Mouse (Mus musculus): Measurements from ENCODE around the gene Xntrpc.
A peak's percentile ranks its signal among the peaks of the same experiment; 100 is the strongest.
"Not testable (repeated sequence)": the region's sequence is repeated elsewhere in the genome, so short reads cannot be mapped to it uniquely, and the experiment has no call there.

Xntrpc gene

GRCm38 (mm10) chr7:102065046-102065891, at the start of gene Xntrpc, which contains the start of the genes Rnf121 and Xndc1:
Gene Xntrpc, plus strand, starts transcription at chr7:102065713.
Gene Rnf121, minus strand, starts transcription at chr7:102065469.
Gene Xndc1, plus strand, starts transcription at chr7:102065511.
- peak; percentile 94 for DNase-seq

DNA sequence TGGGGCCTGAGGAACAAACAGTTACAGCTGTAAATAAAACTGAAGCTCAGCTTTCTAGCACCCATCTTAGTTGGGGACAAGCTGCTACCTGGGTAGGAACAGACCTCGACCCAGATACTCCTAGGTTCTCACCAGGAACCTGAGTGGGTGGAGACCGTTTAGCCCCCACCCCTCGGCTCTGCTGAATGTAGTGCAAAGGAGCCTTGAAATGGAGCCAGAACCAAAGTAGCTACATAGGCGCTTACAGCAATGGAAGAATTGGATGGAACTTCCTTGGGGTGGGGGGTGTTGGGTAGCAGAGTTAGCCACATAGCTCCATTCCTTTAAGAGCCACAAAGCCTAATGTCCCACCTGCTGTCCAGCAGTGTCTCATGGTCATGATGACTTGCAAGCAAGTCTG, 48.6 kb upstream of the Xntrpc start:
- DNase-seq: no peak

GRCm38 (mm10) chr7:102017452-102017851, 48.1 kb upstream of the Xntrpc start:
- peak; percentile 37 for DNase-seq

DNA sequence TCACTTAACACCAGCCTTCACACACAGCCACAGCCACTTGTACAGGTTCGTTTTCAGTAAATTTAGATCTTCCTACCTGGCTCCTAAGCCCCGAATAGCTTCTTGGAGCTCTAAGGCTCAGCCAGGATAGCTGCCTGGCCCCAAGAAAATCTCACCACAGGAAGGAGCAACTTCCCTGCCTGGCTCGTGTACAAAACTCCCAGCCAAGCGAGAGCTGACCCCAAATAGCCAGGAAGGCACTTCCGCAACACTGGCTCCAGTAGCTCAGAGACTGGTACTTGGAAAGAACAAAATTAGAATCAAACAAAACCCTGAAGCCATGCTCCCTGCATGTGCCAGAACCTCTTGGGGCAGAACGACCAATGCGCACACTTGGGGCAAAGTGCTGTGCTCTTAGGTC, 47.5 kb upstream of the Xntrpc start:
- peak; percentile 55 for DNase-seq

DNA sequence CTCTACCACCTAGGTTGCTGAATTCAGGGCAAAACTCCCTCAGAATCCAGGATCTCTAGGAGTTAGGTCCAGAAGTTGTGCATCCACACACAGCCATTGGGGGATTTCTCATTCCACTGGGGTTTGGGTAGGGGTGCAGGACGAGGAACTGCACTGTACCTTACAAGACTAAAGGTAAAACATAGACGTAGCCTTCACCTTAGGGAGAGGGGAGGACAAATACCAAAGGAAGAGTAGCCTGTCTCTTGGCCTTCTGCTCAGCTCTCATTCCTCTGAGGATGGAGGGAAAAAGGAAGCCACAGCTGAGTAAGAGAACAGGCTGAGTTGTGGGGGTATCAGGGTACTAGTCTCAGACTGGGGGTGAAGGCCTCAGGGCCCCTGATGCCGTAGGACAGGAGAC, 46.9 kb upstream of the Xntrpc start, which contains the start of gene Il18bp:
Gene Il18bp (minus strand): TSS at position 101 of the 400 bp plus-strand sequence.
- no peak for DNase-seq

DNA sequence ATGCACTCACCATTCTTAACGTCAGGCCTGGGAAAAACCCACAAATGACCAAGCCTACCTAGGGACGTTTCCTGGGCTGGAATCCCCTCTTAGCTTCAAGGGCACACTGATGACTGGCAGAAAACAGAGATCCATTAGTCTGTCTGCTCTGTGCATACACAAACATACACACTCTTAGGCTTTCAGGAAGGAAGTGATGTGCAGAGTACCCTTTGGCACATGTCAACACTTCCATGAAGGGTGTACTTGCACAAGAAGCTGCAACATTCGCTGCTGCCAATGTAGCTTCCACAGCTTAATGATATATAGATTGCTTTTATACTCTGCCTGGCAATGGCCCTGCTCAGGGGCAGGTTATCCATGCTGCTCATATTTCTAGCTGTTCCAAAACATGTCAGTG, 46.2 kb upstream of the Xntrpc start:
- no peak for DNase-seq

- not testable (repeated sequence) for DNase-seq
These were observed 44.6 kb upstream of the Xntrpc start for GRCm38 (mm10) chr7:102020934-102021333.

DNA sequence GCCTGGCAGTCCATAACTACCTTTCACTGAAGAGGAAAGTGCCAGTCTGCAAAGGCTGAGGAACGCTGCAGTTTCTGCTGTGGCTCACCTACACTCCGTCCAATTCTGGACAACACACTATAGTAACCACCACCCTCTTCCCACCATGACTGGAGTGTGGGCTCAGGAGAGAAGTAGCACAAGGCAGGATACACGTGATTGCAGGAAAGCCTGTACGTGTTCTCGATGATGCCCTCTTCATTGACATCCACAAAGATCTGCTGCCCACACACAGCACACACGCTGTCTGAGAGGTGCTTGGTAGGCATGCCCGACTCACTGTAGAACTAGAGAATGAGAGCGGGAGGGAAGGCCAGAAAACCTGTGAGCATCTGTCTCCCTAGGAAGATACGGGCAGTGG, 41.7 kb upstream of the Xntrpc start:
- no peak for DNase-seq

- DNase-seq: no peak
These were observed 40.1 kb upstream of the Xntrpc start for GRCm38 (mm10) chr7:102025187-102026119.

GRCm38 (mm10) chr7:102034904-102035303, 30.6 kb upstream of the Xntrpc start:
- DNase-seq: no peak

- DNase-seq: no peak
These were observed 30.0 kb upstream of the Xntrpc start for GRCm38 (mm10) chr7:102035534-102035933.

- no peak for DNase-seq
These were observed 28.2 kb upstream of the Xntrpc start for GRCm38 (mm10) chr7:102037318-102037717.

- peak; percentile 41 for DNase-seq
These were observed 23.2 kb upstream of the Xntrpc start for GRCm38 (mm10) chr7:102042314-102042713.

GRCm38 (mm10) chr7:102048524-102048923, 17.0 kb upstream of the Xntrpc start:
- not testable (repeated sequence) for DNase-seq

DNA sequence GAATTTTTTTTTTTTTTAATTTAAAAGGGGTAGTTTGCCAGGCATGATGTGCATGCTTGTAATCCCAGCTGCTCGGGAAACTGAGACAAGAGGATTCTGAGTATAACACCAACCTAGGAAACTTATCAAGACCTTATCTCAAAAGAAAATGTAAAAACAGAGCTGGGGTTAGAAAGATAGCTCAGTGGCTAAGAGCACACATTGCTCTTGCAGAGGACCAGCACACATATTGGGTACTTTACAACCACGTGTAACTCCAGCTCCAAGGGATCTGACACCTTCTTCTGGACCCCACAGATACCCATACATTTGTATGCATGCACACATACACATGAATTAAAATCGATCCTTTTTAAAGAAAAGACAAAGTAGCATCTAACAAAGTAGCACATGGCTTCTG, 4.2 kb upstream of the Xntrpc start:
- DNase-seq: no peak

DNA sequence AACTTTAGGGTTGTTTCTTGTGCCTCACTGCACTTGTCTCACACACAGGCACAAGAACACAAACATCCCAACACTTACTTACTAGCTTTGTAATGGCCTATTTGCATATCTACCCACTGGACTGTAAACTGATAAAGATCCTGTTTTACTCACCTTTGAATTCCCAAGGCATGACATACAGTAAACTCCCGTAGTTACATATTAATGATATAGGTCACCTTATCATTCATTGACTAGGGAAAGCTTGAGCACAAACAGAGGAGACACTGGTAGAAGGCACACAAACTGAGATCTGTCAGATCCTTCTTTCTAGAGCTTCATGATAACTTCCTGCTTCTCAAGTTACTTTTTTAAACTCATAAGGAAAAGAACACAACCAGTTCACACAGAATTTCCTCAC, 3.3 kb upstream of the Xntrpc start:
- DNase-seq: no peak

DNA sequence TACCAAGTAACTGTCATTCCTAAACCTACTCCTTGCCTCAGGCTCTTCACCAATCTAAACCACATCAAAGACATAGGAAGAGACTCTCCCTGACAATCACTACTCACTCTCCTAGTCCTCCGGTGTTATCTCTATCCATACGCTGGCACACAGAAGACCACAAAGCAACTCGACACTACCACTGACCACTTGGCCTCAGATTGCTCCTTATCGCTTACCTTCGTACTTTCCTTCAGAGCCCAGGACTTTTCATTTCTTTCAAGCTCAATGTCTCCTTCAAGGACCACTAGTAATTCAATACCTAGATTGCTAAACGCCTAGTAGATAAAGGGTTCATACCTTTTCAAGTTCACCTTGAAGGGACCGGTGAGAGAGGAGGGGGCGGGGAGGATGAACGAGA, 1.6 kb upstream of the Xntrpc start:
- no peak for DNase-seq

DNA sequence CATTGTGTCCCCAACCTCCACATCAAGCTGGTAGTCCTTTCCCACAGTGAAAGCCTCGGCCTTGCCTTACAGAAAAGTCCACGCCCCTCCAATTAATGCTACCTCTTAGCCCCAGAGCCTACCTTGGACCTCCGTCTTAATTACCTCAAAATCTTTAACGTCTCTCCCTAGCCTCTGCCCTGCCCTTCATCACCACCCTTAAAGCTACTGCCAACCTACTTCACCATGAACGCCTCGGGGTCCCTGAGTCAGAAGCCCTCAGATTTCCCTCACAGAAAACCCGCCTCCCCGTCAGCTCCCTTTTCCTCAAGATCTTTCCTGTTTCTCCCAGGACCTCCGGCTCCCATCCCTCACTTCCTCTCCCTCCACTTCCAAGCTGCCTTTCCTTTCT, 863 bp upstream of the Xntrpc start:
- no peak for DNase-seq

DNA sequence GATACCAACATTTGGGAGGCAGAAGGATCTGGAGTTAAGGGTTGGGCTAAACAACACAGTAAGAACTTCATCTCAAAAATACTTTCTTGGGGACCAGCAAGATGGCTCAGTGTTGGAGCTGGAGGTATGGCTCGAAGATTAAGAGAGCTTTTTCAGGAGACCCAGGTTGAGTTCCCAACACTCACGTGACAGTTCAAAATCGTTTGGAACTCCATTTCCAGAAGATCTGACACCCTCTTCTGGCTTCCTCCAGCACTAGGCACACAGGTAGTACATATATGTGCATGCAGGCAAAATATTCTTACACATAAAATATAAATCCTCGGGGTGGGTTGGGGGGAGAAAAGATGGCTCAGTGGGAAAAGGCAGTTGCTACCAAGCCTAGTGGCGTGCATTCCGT, 850 bp downstream of the Xntrpc start:
- no peak for DNase-seq

DNA sequence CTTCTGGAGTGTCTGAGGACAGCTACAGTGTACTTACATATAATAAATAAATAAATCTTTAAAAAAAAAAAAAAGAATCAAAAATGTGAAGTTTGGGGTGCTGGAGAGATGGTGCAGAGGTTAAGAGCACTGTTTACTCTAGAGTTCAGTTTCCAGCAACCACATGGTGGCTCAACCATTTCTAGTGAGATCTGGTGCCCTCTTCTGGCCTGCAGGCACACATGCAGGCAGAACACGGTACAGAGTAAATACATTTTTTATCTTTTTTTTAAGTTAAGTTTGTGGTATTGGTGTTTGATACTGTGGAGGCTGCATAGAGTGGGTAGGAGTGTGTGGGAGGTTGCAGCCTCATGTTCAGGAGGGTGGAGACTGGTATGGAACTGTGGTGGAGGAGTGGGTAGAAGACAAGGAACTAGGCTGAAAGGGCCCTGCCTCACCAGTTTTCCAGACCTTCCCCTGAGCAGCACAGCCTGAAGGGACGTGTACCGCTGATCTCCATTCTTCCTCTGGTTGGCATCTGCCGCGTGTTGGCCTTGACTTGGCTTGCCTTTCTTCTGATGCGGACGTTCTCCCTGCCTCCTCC, 11.3 kb downstream of the Xntrpc start:
- no peak for DNase-seq

DNA sequence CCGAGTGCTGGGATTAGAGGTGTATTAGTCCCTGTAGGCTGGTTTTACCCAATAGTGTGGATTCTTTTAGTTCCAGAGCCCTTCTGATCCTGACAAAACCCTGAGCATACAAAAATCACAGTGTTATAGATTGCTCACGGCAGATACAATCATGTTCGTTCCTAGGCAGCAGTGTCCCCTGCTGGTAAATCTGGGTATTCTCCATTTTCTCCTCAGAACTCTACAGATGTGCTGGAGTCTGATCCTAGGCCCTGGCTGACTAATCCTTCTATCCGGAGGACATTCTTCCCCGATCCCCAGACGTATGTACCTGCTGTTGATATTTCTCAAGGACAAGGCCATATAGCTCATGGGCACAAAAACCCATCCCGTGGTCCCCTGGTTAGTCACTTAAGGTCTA, 13.0 kb downstream of the Xntrpc start:
- peak; percentile 41 for DNase-seq

DNA sequence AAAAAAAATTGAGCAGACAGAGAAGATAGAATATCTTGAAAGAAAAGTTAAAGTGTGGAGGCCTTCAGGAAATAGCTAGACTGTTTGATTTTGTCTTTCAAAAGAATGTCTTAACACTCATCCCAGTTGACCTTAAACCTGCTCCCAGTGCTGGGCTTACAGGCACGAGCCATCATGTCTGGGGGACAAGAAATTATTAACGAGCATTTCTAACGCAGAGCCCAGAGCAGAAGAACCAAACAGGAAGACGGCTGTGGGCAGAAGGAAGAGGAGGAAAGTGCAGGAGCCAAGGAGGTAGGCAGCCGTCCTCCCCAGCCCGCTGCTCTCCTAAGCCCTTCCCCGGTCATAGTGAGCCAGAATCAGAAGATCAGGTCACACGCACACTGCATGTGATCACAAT, 14.8 kb downstream of the Xntrpc start:
- DNase-seq: no peak

DNA sequence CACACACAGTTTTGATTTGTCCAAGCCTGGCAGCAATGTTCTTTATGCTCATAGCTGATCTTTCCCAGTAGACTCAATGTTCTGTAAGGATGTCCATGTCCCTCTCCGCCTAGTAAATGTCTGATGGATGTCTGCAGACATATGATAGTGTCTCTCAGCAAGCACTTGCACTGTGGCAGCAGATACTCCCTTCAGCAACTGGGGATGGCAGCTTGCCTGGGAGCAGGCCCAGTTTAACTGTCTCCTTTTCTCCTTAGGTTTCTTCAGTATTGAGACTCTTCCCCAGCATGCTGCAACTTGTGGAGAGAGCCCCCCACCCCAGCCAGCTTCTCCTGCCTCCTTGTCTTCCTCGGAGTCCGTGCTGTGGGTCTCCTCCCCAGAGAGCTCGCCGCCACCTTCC, 16.3 kb downstream of the Xntrpc start:
- DNase-seq: no peak

Measured in kidney, postnatal 14 days (tissue).